Mouse (Mus musculus) liver, adult (tissue): ENCODE data around the gene Vps8.

ENCODE experiments used
- GATA4 ChIP-seq: IDR thresholded peaks from 2 replicates; pipeline ENCODE4 v1.6.1; 2014; ENCODE audit warnings: mild to moderate bottlenecking, low read length; ENCODE audit not compliant: insufficient replicate concordance

Vps8 gene

GRCm38 (mm10) chr16:21422645-21423545 lies at the start of gene Vps8:
TSS of gene Vps8 (plus strand) at chr16:21423118.
- no peak for TF ChIP-seq GATA4

- no peak for TF ChIP-seq GATA4
Measured at GRCm38 (mm10) chr16:21373316-21373960, 49.5 kb upstream of the Vps8 start.

- TF ChIP-seq GATA4 = no peak
Measured at GRCm38 (mm10) chr16:21374067-21374466, 48.9 kb upstream of the Vps8 start.

- TF ChIP-seq GATA4 = no peak
Measured at GRCm38 (mm10) chr16:21375147-21375546, 47.8 kb upstream of the Vps8 start.

GRCm38 (mm10) chr16:21376316-21376715 lies 46.6 kb upstream of the Vps8 start:
- no peak for TF ChIP-seq GATA4

- TF ChIP-seq GATA4 = no peak
Measured at GRCm38 (mm10) chr16:21376949-21377604, 45.8 kb upstream of the Vps8 start.

- TF ChIP-seq GATA4 = no peak
Measured at GRCm38 (mm10) chr16:21377605-21377968, 45.3 kb upstream of the Vps8 start.

GRCm38 (mm10) chr16:21381469-21381868 lies 41.4 kb upstream of the Vps8 start:
- TF ChIP-seq GATA4 = no peak

- TF ChIP-seq GATA4 = no peak
Measured at GRCm38 (mm10) chr16:21382152-21382911, 40.6 kb upstream of the Vps8 start.

- no peak for TF ChIP-seq GATA4
Measured at GRCm38 (mm10) chr16:21385926-21386881, 36.7 kb upstream of the Vps8 start.

GRCm38 (mm10) chr16:21389316-21389715 lies 33.6 kb upstream of the Vps8 start:
- no peak for TF ChIP-seq GATA4

GRCm38 (mm10) chr16:21390744-21391143 lies 32.2 kb upstream of the Vps8 start:
- no peak for TF ChIP-seq GATA4

- TF ChIP-seq GATA4 = no peak
Measured at GRCm38 (mm10) chr16:21392099-21392498, 30.8 kb upstream of the Vps8 start.

- TF ChIP-seq GATA4 = no peak
Measured at GRCm38 (mm10) chr16:21392517-21393112, 30.3 kb upstream of the Vps8 start.
